Mouse (Mus musculus) heart, embryonic 15.5 days (tissue): ENCODE results near the gene Olfr98. TPM values are rescaled to one million over a fixed set of nuclear protein-coding genes. Genes with fewer than 3 reads are reported as not detected.
"Not testable (repeated sequence)": the region's sequence is repeated elsewhere in the genome, so short reads cannot be mapped to it uniquely, and the experiment has no call there.

ENCODE experiments used
- ATAC-seq: fragments of 200-750 bp; cut with Nextera tagmentation; replicated peaks from 2 replicates; pipeline ENCODE4 v1.8.0; 2017; ENCODE audit warnings: low read depth, moderate TSS enrichment; ENCODE audit not compliant: insufficient number of reproducible peaks, insufficient read depth, low FRiP score
- H3K27ac ChIP-seq: fragments of 300-500 bp; sonication (generic); 2 replicates; pipeline ENCODE4 v1.5.1; 2015; ENCODE audit warnings: mild to moderate bottlenecking, inconsistent platforms
- H3K27me3 ChIP-seq: fragments of 300-500 bp; sonication (generic); 2 replicates; pipeline ENCODE4 v1.6.1; 2015; ENCODE audit warnings: inconsistent platforms
- H3K36me3 ChIP-seq: fragments of 300-500 bp; sonication (generic); 2 replicates; pipeline ENCODE4 v1.6.1; 2015; ENCODE audit warnings: mild to moderate bottlenecking, inconsistent platforms
- H3K4me1 ChIP-seq: fragments of 300-500 bp; sonication (generic); replicated peaks from 2 replicates; pipeline ENCODE4 v1.6.1; 2015; ENCODE audit warnings: inconsistent platforms
- H3K4me2 ChIP-seq: fragments of 300-500 bp; sonication (generic); 2 replicates; pipeline ENCODE4 v1.6.1; 2015; ENCODE audit warnings: inconsistent platforms, mild to moderate bottlenecking, moderate library complexity
- H3K4me3 ChIP-seq: fragments of 300-500 bp; sonication (generic); 2 replicates; pipeline ENCODE4 v1.5.1; 2015; ENCODE audit warnings: mild to moderate bottlenecking, inconsistent platforms
- H3K9ac ChIP-seq: fragments of 300-500 bp; sonication (generic); 2 replicates; pipeline ENCODE4 v1.6.1; 2015; ENCODE audit warnings: mild to moderate bottlenecking, inconsistent platforms
- H3K9me3 ChIP-seq: fragments of 300-500 bp; sonication (generic); replicated peaks from 2 replicates; pipeline ENCODE4 v1.6.1; 2016; ENCODE audit warnings: inconsistent platforms
- WGBS: fragments of 180-500 bp; shearing (Covaris S2); methylation state at CpG from one replicate; pipeline ENCODE4 v1.1.7; 2015; ENCODE audit warnings: mixed read lengths; 5-methylcytosine and 5-hydroxymethylcytosine counted together
- polyA plus RNA-seq: library from polyadenylated mRNA; unstranded; fragments of >200 nt; fragmentation: Nextera tagmentation; extraction: Ambion mirVana; gene quantifications from 2 replicates; pipeline ENCODE4 v1.2.1, GENCODE M21; 2015

The Olfr98 gene
- polyA plus RNA-seq, 1 experiment from 2014 or later, result not detected

DNA sequence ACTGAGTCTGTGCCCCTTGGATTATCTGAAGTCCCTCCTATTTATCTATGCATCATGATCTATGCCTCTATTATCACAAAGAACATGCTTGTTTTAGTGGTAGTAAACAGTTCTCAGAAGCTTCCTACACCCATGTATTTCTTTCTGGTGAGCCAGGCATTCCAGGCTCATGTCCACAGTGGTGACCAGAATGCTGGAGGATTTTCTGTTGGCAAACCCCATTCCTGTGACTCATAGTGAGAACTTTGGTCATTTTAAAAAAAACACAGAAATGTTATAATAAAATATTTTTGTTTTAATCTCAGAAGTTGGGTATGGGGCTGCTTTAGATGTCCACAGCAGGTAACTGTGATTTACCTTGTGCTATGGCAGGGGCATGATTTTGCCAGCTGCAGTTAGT, 14.1 kb downstream of the Olfr98 start:
- ATAC-seq, result no peak
- no peaks in the 10 kb centered on the region for H3K9me3 ChIP-seq
- no peak overlapping the region for H3K9ac ChIP-seq
- no peak overlapping the region for H3K4me2 ChIP-seq
- no peaks in the 10 kb centered on the region for H3K36me3 ChIP-seq
- H3K4me3 ChIP-seq, result no peak overlapping the region
- no peaks in the 10 kb centered on the region for H3K4me1 ChIP-seq
- no peak overlapping the region for H3K27ac ChIP-seq
- H3K27me3 ChIP-seq, result no peaks in the 10 kb centered on the region

DNA sequence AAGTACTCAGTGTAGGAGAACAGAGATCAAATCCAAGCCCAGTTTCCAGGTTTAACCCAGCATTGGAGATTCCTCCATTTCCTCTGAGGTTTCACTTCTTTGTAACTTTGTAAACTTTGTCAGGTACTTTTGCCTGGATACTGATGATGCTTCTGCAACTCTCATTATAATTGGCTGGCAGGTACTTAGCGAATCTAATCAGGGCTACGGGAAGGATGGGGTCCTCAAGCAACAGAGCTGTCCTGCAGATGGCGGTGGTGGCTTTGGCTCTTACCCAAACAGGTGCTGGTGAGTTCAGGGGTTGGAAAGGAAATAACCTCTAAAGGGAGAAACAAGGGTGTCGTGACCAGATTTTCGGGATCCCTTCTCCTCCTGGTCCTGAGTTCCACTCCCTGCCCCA, 16.8 kb downstream of the Olfr98 start:
- Histone ChIP-seq H3K4me2 (no peak overlapping the region), H3K27me3 (no peaks in the 10 kb centered on the region), H3K9me3 (no peaks in the 10 kb centered on the region), H3K9ac (no peak overlapping the region), H3K36me3 (no peaks in the 10 kb centered on the region), H3K4me1 (no peaks in the 10 kb centered on the region), H3K4me3 (no peak overlapping the region), H3K27ac (no peak overlapping the region)
- WGBS, result 22% methylated on average over 5 of the region's 5 CpGs
- ATAC-seq, result no peak

DNA sequence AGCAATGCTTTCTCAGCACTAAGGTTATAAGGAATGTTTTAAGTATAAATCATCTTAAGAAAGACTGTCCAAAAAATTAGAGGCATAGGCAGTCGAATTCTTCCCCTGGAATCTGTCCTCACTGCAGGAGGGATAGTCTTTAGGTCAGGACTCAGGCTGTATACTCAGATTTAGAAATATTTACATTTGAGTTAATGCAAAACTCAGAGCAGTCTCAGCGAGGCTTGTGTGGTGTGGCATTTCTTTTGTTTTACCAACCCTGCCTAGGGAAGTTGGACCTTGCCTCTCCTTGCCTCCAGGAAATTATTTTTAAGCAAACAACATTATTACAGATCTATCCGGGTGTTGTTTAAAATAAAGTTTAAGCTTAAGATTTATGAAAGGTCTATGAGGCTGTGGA, 21.4 kb downstream of the Olfr98 start:
- Histone ChIP-seq H3K36me3 (no peaks in the 10 kb centered on the region), H3K27ac (no peak overlapping the region), H3K9ac (no peak overlapping the region), H3K4me3 (no peak overlapping the region), H3K4me2 (no peak overlapping the region), H3K27me3 (no peaks in the 10 kb centered on the region), H3K4me1 (no peaks in the 10 kb centered on the region), H3K9me3 (no peaks in the 10 kb centered on the region)
- WGBS, result 50% methylated on average over 3 of the region's 3 CpGs
- ATAC-seq, result no peak

DNA sequence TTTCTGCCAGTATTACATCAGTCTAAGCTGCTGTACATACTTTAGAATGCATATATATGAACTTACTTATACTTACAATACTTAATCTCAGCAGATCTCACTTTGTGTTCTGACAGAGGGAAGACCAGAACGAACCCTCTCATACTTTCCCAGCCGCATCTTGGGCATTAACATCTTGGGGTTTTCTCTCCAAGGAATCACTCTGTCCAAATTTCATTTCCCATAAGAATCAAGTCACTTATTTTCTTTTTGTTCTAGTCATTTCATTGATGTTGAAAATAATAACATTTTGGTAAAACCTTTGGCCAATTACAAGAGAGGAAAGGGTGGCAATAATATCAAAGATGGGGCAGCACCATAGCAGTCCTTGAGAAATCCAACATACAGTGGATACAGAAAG, 26.3 kb downstream of the Olfr98 start, which contains the start of gene Olfr97:
Gene Olfr97 (minus strand): TSS at position 101 of the 400 bp plus-strand sequence.
- H3K9me3 ChIP-seq, H3K9ac ChIP-seq, ATAC-seq, H3K4me2 ChIP-seq, H3K4me1 ChIP-seq, H3K27ac ChIP-seq, H3K36me3 ChIP-seq, H3K4me3 ChIP-seq, H3K27me3 ChIP-seq: not testable (repeated sequence)
- 67% methylated on average over 2 of the region's 2 CpGs for WGBS

DNA sequence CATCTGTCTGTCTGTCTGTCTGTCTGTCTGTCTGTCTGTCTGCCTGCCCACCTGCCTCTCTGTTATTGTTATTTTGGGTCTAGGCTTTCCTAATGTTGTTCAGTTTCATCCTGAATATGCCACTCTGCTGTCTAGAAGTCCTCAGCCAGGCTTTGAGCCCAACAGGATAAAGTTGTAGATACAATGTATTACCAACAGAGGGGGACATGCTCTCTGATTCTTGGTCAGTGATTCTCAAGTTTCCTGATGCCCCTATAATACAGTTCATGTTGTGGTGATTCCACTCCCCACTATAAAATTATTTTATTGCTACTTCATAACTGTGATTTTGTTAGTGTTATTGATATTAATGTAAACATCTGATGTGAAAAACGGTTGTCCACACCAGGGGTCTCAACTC, 41.7 kb downstream of the Olfr98 start:
- H3K4me1 ChIP-seq, result no peaks in the 10 kb centered on the region
- no peaks in the 10 kb centered on the region for H3K9me3 ChIP-seq
- H3K4me2 ChIP-seq, result no peak overlapping the region
- 25% methylated on average over 1 of the region's 1 CpGs for whole genome bisulfite sequencing
- H3K9ac ChIP-seq, result no peak overlapping the region
- no peak overlapping the region for H3K4me3 ChIP-seq
- ATAC-seq, result no peak
- H3K36me3 ChIP-seq, result no peaks in the 10 kb centered on the region
- H3K27ac ChIP-seq, result no peak overlapping the region
- no peaks in the 10 kb centered on the region for H3K27me3 ChIP-seq

DNA sequence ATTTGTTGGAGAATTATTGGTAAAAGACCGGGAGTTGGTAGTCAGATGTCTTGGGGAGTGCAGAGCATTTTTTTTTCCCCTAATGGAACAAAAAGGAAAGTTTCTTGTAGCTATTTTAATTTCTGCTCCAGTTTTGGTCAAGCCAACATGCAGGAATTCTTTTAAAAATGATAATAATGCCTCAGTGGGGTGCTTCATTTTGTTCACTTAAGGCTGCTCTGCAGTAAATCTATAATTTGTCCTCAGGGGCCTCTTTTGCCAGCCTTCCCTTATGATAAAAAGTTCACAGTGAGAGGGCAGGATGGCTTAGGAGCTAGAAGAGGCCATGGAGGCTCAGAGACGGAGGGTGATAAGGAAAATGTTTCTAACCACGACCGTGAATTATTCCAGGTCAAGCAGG, 43.7 kb downstream of the Olfr98 start, which contains the start of gene Olfr96:
Gene Olfr96 (plus strand): TSS at position 301 of the 400 bp plus-strand sequence.
- Histone ChIP-seq H3K9ac (no peak within 1 kb of the TSS), H3K9me3 (no peaks in the 10 kb centered on the region), H3K4me3 (no peak within 1 kb of the TSS), H3K27me3 (no peaks in the 10 kb centered on the region), H3K36me3 (no peaks in the 10 kb centered on the region), H3K4me2 (no peak within 1 kb of the TSS), H3K4me1 (no peaks in the 10 kb centered on the region), H3K27ac (no peak within 1 kb of the TSS)
- no peak for ATAC-seq
- 48% methylated on average over 4 of the region's 4 CpGs for WGBS

DNA sequence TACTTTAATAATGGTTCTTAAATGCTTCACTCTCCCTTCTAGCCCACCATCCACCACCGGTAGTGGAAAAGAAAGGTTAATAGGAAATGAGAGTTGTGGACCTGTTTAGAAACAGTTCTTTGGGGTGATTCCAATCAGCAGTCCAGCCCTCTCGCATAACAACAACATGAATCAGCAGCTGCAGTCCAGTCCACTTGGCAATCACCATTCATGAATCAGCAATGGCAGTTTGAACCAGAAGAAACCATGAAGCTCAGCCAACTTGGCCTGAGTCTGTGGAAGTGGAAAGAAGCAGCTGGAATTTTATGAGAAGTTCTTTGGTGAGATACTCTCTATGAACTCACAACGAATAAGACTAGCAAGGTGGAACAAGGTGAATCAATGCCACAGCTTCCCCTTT, 45.1 kb downstream of the Olfr98 start:
- Histone ChIP-seq H3K27ac (no peak overlapping the region), H3K27me3 (no peaks in the 10 kb centered on the region), H3K4me1 (no peaks in the 10 kb centered on the region), H3K4me2 (no peak overlapping the region), H3K9ac (no peak overlapping the region), H3K4me3 (no peak overlapping the region), H3K9me3 (no peaks in the 10 kb centered on the region), H3K36me3 (no peaks in the 10 kb centered on the region)
- 75% methylated on average over 3 of the region's 3 CpGs for WGBS
- no peak for ATAC-seq

DNA sequence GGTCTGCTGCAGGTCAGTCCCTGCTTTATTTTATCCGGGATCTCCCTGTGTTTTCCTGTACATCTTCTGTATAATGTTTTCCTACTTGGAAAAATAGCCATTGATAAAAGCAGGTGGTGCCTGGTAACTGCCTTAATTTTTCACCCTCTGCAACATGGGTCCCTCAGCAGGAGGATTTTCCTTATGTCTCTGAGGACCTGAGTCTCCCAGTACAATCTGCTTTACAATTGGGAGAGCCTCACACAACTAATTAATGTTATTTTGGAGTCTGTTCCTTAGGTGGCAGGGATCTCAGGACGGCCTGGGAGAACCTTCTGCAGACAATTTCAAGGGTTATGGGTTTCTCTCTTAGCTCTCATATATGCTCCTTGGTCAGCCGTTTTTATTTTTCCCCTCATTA, 50.5 kb downstream of the Olfr98 start, which contains the start of gene Olfr95:
Gene Olfr95 (minus strand): TSS at position 101 of the 400 bp plus-strand sequence.
- Histone ChIP-seq H3K36me3 (no peaks in the 10 kb centered on the region), H3K9ac (no peak within 1 kb of the TSS), H3K4me3 (no peak within 1 kb of the TSS), H3K27me3 (peaks cover 22% of the 10 kb centered on the region), H3K4me2 (no peak within 1 kb of the TSS), H3K27ac (no peak within 1 kb of the TSS), H3K9me3 (no peaks in the 10 kb centered on the region), H3K4me1 (peaks cover 5% of the 10 kb centered on the region; the same call in 1 of the 2 replicates)
- 67% methylated on average over 3 of the region's 3 CpGs for WGBS
- ATAC-seq, result no peak

Other genes starting within 250 kb of the Olfr98 start
- 0.13 TPM in 1 of 2 replicates, not detected in the other for gene Mog, start 240.4 kb downstream of the Olfr98 start, polyA plus RNA-seq
- 4.6 and 5.6 TPM in 2 replicates for gene Gabbr1, start 217.8 kb downstream of the Olfr98 start, polyA plus RNA-seq
- not detected in 2 replicates for gene Olfr90, start 175.2 kb downstream of the Olfr98 start, polyA plus RNA-seq
- not detected in 2 replicates for gene Olfr91, start 165.5 kb downstream of the Olfr98 start, polyA plus RNA-seq
- not detected in 2 replicates for gene Olfr92, start 143.7 kb downstream of the Olfr98 start, polyA plus RNA-seq
- not detected in 2 replicates for gene Olfr93, start 102.3 kb downstream of the Olfr98 start, polyA plus RNA-seq
- gene Ubd, start 69.9 kb downstream of the Olfr98 start, polyA plus RNA-seq, result 0.35 and 2.7 TPM in 2 replicates
- gene Olfr94, start 62.8 kb downstream of the Olfr98 start, polyA plus RNA-seq, result not detected in 2 replicates
- gene Olfr95, start 50.6 kb downstream of the Olfr98 start, polyA plus RNA-seq, result not detected in 2 replicates
- gene Olfr96, start 43.6 kb downstream of the Olfr98 start, polyA plus RNA-seq, result not detected in 2 replicates
- gene Olfr97, start 26.4 kb downstream of the Olfr98 start, polyA plus RNA-seq, result not detected in 2 replicates
- 1.5 and 2.8 TPM in 2 replicates for gene H2-M3, start 6.5 kb upstream of the Olfr98 start, polyA plus RNA-seq
- gene Olfr99, start 19.7 kb upstream of the Olfr98 start, polyA plus RNA-seq, result 0.10 TPM in 1 of 2 replicates, not detected in the other
- not detected in 2 replicates for gene Olfr101, start 40.6 kb upstream of the Olfr98 start, polyA plus RNA-seq
- not detected in 2 replicates for gene Olfr102, start 53.3 kb upstream of the Olfr98 start, polyA plus RNA-seq
- not detected in 2 replicates for gene Olfr103, start 75.9 kb upstream of the Olfr98 start, polyA plus RNA-seq
- gene Olfr104-ps, start 95.8 kb upstream of the Olfr98 start, polyA plus RNA-seq, result not detected in 2 replicates
- not detected in 2 replicates for gene Olfr105-ps, start 115.3 kb upstream of the Olfr98 start, polyA plus RNA-seq
- not detected in 2 replicates for gene Olfr106-ps, start 126.6 kb upstream of the Olfr98 start, polyA plus RNA-seq
- gene Olfr107, start 135.5 kb upstream of the Olfr98 start, polyA plus RNA-seq, result not detected in 2 replicates
- gene Olfr108, start 181.7 kb upstream of the Olfr98 start, polyA plus RNA-seq, result not detected in 2 replicates
- gene Olfr109, start 195.2 kb upstream of the Olfr98 start, polyA plus RNA-seq, result not detected in 2 replicates
- gene H2-M2, start 219.8 kb upstream of the Olfr98 start, polyA plus RNA-seq, result 0.24 TPM in 1 of 2 replicates, not detected in the other
- not detected in 2 replicates for gene Olfr110, start 228.7 kb upstream of the Olfr98 start, polyA plus RNA-seq
- gene Olfr111, start 244.3 kb upstream of the Olfr98 start, polyA plus RNA-seq, result not detected in 2 replicates